Mouse (Mus musculus) common myeloid progenitor, adult 5-6 weeks (primary cell): Measurements from ENCODE around the gene Tpo. TPM values are rescaled to one million over a fixed set of nuclear protein-coding genes. Genes with fewer than 3 reads are reported as not detected.

Source experiments
- ATAC-seq: replicated peaks from 2 replicates; pipeline ENCODE4 v1.8.0; 2016; ENCODE audit warnings: low read depth, mild to moderate bottlenecking, moderate TSS enrichment, inconsistent platforms; ENCODE audit not compliant: poor library complexity, severe bottlenecking
- total RNA-seq: library from RNA; stranded (forward); fragments of 200-1000, 187-1606 nt; gene quantifications from 2 replicates; pipeline ENCODE4 v1.2.3, GENCODE M21; 2017

The Tpo gene
- total RNA-seq, 1 experiment from 2014 or later = not detected

DNA sequence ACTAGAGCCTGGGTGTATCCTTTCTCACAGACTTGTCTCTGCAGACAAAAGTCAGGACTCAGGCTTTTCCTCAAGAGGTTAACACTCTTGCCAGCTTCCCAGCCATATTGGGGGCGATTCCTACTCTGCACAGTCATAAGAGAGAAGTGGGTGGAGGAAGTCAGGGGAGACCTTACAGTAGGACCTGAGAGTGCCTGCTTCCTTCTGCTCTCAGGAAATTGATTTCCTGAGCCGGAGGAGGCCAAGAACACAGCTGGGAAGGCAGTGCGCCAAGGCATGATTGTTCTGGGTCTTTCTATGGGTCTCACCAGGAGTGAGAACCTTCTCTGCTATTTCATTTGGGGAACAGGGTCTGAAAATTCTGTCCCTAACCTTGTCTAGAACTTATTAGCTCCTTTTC, 48.5 kb downstream of the Tpo start:
- no peak for ATAC-seq

DNA sequence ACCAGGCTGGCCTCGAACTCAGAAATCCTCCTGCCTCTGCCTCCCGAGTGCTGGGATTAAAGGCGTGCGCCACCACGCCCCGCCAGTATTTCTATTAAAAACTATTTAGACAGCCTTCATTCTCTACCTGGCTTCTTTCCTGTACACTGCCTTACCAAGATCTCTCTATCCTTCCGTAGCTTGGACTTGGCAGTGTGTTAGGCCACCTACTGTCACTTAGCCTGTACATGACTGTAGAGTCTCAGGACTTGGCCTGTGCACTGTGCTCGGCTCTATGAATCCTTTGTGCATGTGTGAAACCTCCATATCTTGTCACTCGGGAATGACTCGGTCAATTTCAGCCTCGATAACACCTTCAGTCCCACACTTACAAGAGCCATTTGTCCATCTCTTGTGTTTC, 55.4 kb downstream of the Tpo start:
- ATAC-seq = no peak

DNA sequence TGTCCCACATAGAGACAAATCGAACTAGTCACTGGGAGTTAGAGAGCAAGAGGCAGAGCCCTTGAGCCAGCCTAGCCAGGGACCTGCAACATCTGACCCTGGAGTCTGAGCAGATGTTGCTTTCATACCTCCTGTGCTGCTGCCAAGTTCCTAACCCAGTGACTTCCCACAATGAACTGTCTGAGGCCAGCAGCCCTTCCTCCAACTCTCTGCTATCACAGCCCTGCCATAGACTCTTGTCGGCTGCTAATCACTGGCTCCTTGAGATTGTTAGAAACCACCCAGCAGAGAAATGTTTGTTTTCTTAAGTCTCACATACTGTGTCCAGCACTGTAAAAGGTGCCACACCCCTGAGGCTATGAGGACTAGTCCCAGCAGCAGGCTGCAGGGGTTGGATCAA, 56.1 kb downstream of the Tpo start:
- ATAC-seq = no peak

DNA sequence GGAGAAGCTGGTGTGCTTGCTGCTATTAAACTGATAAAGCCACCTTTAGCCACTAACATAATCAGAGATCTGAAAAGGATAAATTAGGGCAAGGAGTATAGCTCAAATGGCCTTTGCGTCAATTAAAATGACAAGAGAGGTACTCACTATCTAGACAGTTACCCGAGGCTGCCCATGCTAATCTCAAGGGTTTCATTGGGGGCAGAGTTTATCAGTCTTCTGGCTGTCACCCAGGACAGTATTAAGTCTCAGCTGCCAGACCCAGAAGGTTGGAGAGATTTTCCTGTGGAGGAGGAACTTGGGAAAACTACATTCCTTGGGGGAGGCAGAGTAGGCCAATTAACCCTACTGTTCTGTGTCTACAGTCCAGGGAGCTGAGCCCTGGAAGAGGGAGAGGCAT, 63.1 kb downstream of the Tpo start:
- no peak for ATAC-seq

DNA sequence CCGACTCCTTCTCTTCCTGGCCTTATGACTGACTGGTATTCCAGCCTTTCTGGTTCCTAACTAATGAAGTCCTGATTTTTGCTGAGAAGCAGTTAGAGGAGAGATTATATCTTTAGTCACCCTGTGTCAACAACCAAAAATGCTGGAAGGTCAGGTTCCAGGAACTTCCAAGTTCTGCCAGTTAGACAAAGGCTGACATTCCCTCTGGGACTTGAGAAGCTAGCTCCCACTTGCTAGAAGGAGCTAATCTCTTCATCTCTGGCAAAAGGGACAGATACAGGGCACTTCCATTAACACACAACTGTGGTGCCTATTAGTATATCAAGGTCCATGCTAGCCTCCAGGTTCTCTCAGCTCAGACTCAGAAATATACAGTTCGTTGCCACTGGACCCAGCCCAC, 64.6 kb downstream of the Tpo start:
- no peak for ATAC-seq

DNA sequence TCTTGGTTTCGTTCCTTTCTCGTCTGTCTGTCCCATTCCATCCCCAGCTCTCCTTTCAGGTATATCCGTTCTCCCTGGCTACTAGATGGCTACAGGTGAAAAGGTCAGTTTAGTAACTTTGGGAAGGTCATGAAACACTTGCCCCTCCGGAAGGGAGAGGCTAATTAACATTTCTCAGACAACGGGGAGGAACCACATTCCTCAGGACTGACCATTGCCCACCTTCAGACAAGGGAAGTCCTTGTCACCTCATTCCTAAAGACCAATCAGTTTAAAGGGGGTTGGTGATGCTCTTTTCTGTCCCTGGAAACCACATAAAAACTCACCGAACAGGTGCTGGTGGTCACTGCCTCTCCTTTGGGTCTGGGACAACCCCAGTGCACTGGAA, 70.3 kb downstream of the Tpo start:
- ATAC-seq = no peak

DNA sequence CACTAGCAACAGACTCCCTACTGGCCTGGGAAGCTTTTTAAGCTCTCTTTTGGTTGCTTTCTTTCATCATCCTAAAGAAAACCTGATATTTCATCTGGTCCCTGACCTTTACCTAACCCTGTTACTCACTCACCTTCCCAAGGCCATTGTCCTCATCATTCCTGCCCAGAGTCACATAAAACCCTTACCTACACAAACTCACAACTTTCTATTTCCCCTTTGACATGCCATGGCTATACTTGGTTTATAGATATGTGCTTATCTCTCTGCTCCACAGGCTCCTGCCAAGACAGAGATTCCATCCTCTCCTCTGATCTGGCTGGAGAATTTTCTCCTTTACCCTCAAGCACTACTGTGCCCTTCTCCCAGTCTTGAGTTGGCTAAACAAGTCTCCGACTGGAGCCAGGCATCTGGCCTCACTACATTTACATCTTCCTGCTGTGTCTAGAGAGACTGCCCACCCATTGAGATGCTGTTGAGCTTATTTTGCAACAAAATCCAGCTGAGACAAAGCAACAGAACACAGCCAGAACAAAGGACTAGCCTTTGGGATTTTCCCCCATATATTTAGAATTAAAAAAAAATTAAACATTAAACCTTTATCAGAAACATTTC, 70.8 kb downstream of the Tpo start:
- ATAC-seq = no peak

DNA sequence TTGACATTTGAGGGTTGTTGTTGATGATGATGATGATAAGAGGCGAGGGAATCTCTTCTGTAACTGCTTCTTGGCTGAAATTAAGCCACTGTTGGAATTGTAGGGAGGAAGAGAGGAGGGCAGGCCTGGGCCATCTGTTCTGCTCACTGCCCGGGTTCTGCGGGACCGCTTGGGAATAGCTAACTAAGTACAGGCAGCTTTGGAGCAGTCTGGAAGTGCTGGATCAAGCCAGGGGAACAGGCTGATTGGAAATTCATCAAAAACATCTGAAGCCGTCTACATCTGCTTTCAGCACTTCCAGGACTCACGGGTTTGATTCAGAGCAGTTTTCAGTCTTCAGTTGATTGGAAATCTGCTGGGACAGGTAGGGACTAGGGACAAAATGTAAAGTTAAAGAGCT, 74.4 kb downstream of the Tpo start:
- ATAC-seq = no peak

DNA sequence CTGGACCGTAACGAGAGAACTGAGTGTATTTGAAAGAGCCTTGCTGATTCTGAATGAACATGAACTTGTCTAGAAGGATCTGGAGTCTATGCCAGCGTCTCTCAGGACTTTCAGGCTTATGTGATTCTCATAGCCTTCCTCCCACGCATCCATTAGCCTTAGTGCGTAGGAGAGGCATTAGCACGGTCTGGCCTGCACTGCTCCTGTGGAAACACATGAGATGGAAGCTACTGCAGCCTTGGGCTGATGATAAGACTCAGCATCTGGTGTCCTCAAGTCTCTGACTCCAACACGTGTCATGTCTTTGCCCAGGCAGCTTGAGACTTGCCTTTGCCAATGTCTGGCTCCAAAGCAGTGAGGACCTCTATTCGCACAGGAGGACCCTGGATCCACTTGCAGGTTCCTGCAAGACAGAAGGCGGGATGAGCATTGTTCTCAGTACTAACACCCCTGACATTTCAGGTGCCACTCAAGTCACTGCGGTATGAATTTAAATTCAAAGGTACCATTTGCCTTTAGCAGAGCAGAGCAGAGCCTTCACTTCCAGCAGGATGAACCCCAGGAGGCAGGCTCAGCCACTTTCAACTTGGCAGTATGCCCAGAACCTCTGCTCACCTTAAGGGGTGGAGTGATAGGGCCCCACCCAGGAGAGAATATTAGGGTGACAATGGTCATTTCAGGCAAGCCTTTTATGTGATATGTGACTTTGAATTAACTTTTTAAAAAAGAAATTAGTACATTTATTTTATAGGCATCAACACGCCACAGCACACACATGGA, 77.5 kb downstream of the Tpo start:
- no peak for ATAC-seq

DNA sequence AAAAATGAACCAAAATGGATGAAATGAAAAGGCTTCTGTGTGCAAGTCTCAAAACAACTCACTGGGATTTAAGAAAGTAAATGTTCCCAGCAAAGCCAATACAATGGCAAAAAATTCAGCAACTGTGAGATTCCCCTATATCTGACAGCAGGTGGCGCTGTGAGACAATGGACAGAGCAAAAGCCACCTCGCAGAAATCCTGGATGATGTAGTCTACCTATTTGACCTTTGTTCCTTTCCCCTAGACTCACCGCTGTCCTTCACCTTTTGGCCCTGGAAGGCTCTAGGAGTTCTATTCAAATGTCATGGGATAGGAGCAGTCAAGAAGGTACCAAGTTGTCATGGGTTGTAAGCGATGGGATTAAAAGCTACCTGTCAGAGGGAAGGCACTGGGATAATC, 82.2 kb downstream of the Tpo start:
- peak; percentile 54; the same call in 1 of the 2 replicates for ATAC-seq

DNA sequence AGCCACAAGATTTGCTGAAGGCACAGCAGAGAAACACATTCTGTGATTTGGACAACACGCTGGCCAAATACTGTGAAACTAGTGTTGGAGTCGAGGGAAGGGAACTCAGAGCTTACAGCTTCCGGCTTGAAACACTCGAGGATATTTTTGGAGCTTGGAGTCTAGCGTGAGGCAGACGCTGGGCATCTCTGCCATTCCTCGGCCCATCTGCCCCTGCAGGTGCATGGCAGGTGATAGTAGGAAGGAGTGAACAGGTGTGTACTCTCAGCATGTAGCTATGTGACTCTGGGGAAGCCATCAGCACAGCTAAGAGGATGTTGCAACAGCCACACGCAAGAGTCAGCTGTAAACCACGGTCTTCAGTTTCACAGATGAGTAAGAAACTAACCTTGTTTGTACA, 82.6 kb downstream of the Tpo start:
- ATAC-seq = no peak

DNA sequence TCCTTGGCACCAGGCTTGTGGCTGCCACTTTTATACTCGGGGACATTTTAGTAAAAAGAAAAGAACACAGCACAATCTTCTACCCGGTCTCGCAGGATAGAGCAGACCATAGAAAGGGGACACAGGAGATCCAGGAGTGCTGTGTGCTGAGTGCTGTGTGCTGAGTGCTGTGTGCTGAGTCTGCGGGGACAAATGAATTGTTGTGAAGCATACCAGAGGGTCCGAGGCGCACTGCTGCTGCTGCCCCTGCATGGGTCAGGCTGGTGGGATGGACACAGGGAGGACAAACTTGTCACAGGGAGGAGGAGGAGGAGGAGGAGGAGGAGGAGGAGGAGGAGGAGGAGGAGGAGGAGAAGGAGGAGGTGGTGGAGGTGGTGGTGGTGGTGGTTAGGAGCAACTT, 83.6 kb downstream of the Tpo start:
- ATAC-seq = no peak

DNA sequence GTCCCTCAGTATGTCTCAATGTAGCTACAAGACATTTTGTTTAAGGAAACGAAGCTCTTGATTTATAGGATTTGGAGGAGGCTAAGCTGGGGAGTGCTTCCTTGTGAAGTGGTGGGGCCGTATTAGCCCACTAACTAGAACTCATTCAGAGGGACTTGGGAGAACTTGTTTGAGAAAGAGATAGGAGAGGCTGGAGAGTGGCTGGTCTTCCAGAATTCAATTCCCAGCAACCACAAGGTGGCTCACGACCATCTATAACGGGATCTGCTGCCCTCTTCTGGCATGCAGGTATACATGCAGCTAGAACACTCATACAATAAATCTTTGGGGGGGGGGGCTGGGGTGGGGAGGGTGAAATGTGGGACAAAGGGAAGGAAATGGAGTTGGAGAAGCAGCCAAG, 92.3 kb downstream of the Tpo start:
- ATAC-seq = no peak

DNA sequence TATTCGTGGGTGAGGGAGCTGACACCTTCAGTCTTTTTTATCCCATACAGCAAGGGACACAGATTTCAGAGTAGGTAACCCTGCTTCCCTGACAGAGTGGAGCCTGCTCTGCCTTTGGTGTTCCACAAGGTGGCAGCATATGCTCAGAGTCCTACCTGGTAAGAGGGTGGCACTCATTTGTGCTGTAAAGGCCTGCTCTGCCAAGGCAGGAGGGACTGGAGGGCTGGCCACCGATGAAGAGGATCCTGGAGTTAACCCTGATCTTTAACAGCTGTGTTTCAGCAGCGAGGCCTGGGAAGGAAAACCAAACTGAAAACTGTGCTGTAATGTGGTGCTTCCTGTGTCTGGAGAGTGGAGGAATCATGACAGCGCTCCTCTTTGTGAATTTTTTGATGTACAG, 92.9 kb downstream of the Tpo start:
- no peak for ATAC-seq

DNA sequence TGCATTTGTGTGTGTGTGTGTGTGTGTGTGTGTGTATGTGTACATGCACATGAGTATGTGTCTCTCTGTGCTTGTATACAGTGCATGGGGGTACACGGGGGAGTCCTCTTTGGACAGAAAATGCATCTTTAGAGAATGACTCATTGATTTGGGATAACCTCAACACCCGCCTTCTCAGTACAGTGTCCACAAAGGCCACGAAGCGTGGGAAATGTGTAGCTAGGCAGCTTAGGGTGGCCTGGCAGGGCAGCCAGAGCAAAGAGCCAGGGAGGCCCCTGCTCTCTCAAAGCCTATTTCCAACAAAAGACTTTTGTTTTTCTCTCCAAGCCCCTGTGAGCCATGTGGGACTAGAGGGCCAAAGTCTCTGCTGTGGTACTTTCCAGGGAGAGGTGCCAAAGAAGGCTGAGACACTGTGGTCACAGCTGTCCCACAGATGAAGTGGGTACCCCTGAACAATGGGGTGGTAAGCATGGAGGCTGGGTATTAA, 95.8 kb downstream of the Tpo start:
- ATAC-seq = no peak

DNA sequence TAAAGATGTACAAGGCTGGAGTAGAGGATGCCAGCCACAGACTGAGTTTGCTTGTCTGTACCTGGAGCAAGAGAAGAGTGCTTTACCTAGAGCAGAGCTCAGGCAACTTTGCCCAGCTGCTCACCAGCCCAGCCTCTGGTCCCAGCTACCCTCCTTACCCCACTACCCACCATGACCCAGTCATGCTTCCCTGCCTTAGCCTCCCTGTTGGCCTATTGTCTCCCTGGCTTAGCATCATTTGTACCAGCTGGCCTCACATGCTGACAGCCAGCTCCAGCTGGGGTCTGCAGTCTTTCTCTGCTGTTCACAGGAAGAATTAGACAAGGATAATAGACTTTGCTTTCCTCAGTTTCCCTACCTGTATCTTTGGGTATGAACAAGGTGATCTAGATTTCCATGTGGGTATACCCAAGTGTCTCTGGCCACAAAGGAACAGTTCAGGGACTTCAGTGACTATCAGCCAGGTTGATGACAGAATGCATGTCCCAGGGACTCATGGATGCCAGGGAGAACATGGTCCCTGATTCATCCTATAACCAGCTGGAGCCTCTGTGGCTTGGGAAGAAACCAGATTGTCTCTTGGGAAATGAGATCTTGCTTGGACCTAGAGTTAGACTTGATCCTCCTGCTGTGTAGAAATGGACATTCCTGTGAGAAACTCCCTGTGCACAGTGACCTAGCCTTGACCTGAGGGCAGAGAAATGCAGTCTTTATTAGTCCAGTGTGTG, 96.4 kb downstream of the Tpo start:
- ATAC-seq = no peak

DNA sequence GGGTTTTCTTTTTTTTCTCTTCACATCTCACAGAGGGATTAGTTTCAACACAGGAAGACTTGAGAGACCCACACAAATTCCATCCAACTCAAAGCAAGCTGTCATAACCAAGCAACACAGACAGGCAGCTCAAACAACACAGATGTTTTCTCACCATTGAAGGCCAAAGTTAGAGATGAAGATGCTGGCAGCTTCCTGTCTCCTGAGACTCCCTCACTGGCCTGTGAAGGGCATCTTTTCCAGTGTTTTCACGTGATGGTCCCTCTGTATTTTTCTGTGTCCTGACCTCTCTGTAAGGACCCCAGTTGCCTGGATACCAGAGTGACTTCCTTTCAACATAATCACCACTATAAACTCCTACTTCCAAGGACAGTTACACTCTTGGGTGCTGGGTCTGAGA, 97.0 kb downstream of the Tpo start:
- ATAC-seq = no peak

DNA sequence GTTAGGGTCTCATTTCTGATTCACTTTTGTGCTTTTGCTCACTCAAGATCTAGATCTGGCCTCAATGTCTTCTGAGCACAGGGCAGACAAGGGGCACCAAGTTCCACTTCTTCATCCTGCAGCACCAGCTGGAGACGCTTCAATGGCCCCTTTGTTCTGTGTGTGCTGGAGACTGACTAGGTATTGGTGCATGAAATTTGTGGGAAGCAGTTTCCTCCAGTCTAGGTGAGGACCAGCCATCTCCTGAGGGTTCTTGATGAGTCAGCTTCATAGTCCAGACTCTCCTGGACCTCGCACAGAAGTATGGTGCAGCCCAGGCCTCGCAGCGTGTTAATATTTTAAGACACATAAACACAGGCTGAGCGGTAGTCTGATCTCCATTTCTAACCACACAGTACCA, 97.7 kb downstream of the Tpo start:
- no peak for ATAC-seq

DNA sequence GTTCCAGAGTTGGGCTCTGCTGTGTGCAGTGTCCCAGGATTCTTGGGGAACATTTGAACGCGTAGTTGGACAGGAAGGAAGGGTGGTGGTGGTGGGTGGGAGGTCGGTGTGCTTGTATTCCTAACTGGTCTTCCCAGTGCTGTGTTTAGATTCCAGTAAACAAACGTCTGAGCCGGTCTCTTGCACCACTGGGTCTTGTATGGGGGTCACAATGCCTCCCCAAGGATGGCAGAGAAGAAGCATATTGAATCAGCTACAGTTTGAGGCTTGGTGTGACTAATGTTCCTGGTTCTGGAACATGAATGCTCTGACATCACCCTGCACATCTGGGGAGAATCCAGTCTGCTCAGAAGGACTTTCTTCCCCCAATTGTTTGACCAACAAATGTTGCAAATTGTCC, 101.9 kb downstream of the Tpo start:
- no peak for ATAC-seq

DNA sequence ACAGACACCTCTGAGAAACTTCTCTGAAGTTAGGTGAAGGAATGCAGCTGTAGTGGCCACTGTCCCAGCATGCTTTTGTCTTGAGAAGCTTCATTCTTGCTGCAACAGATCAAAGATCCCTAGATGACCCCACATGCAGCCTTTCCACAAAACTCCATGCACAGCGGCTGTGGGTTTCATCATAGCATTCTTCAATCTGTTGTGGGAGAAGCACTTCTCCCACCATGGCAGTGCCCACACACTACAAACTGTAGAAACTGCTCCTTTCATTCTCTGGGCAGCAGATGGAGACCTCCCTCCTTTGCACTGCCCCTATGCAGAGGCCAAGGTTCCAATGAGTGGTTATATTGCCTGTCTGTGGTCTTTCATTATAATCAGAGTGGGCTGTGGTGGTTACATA, 103.3 kb downstream of the Tpo start:
- no peak for ATAC-seq

DNA sequence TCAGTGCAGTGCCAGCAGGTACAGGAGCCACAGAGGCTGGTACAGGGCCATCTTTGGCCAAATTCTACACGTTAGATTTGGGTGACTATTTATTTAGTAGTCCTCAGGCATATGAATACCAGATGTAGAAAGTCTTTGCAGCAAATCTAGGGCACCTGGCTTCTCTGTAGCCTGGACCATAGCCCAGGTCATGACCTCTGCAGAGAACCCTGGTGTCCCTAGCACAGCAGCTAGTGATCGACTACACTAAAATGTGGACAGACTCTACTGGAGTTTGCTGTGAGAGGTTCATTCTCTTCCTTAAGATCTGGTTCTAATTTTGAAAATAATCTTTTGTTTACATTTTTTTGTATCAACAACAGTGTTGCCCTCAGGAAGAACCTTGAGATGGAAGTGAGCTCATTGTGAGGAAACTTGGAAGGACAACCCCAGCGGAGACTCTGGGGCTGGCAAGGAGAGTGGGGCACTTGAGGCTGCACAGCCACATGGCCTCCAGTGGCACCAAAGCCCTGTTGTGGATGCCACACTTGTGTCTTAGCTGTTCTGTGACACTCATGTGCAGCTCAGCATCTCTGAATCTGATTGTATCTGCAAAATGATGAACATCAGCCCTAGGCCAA, 104.6 kb downstream of the Tpo start:
- no peak for ATAC-seq
